Mouse (Mus musculus) liver, embryonic 11.5 days (tissue): ENCODE measurements at regions not wholly inside any gene's neighbourhood (a gene's known extent, or its start where the extent isn't known, plus 50 kb on each side); places are given as distances from the start of the nearest gene placed in this dataset.

Experiments used
- ATAC-seq: fragments of 200-750 bp; cut with Nextera tagmentation; replicated peaks from 2 replicates; pipeline ENCODE4 v1.8.0; 2017; ENCODE audit warnings: moderate number of reproducible peaks, mild to moderate bottlenecking, moderate TSS enrichment, moderate library complexity; ENCODE audit not compliant: low FRiP score
- DNase-seq: peaks from one replicate; pipeline ENCODE4 v3.0.0-alpha.2; 2017; ENCODE audit warnings: low spot score
- H3K27ac ChIP-seq: fragments of 300-500 bp; sonication (generic); 2 replicates; pipeline ENCODE4 v1.5.1; 2014; ENCODE audit warnings: mild to moderate bottlenecking, low read depth, low read length, control low read depth
- H3K27me3 ChIP-seq: fragments of 300-500 bp; sonication (generic); replicated peaks from 2 replicates; pipeline ENCODE4 v1.6.1; 2014; ENCODE audit warnings: low read length, mixed read lengths; ENCODE audit not compliant: control insufficient read depth, insufficient read depth
- H3K36me3 ChIP-seq: fragments of 300-500 bp; sonication (generic); 2 replicates; pipeline ENCODE4 v1.6.1; 2014; ENCODE audit warnings: mild to moderate bottlenecking, low read length, moderate library complexity, mixed read lengths; ENCODE audit not compliant: control insufficient read depth, insufficient read depth
- H3K4me1 ChIP-seq: fragments of 300-500 bp; sonication (generic); replicated peaks from 2 replicates; pipeline ENCODE4 v1.6.1; 2014; ENCODE audit warnings: low read length, mixed read lengths; ENCODE audit not compliant: control insufficient read depth, insufficient read depth
- H3K4me2 ChIP-seq: fragments of 300-500 bp; sonication (generic); 2 replicates; pipeline ENCODE4 v1.6.1; 2014; ENCODE audit warnings: mild to moderate bottlenecking, control low read depth, moderate library complexity
- H3K4me3 ChIP-seq: fragments of 300-500 bp; sonication (generic); 2 replicates; pipeline ENCODE4 v1.5.1; 2014; ENCODE audit warnings: low read depth, low read length, control low read depth
- H3K9ac ChIP-seq: fragments of 300-500 bp; sonication (generic); 2 replicates; pipeline ENCODE4 v1.6.1; 2014; ENCODE audit warnings: low read depth, low read length, control low read depth
- H3K9me3 ChIP-seq: fragments of 300-500 bp; sonication (generic); 2 replicates; pipeline ENCODE4 v1.6.1; 2016; ENCODE audit warnings: low read length, inconsistent platforms, mixed read lengths; ENCODE audit not compliant: control insufficient read depth
- WGBS: fragments of 180-500 bp; shearing (Covaris S2); extraction: QIAGEN DNeasy Blood & Tissue Kit; methylation state at CpG from one replicate; pipeline ENCODE4 v1.1.7; 2014; 5-methylcytosine and 5-hydroxymethylcytosine counted together

DNA sequence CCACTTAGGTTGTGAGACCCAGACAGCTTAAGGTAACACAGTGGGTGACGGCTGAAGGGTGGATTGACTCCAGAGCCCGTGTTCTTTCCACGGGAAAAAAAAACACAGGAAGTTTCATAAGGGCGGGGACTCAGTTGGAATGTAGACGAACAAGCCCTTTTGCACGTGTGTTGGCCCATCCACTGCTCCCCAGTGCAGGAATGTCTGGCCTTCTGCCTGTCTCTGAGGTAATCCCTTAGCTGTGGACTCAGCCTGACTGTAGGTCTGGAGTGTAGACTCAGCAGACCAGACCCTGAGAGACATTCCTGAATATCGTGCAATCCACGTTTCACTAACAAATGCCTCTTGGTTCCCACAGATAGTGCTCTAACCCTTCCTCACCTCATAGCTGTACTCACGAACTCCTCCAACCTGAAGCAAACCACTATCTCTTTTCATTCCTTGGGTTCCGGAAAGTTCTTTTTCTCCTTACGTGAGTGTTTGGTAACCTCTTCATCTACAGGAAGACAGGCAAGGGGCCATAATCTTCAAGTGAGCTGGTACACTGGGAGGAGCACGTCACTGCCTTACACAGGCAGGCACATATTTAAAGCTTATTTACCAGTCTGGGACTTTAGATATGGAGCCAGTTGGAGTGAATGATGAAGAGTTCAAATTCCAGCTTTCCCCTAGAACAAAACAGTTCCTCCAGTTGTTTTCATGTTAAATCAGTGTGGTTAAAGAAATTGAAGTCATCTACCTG lies 205.6 kb upstream of the Bcor start:
- Histone ChIP-seq H3K4me3 (no peak overlapping the region), H3K27me3 (peaks cover 3% of the 10 kb centered on the region; the same call in 1 of the 2 replicates), H3K4me2 (no peak overlapping the region), H3K27ac (no peak overlapping the region), H3K36me3 (no peaks in the 10 kb centered on the region), H3K9ac (no peak overlapping the region), H3K4me1 (no peaks in the 10 kb centered on the region), H3K9me3 (no peaks in the 10 kb centered on the region)
- WGBS, result 70% methylated on average over 12 of the region's 12 CpGs
- DNase-seq, result no peak
- no peak for ATAC-seq

GRCm38 (mm10) chrX:12366801-12367200 lies 206.6 kb upstream of the Bcor start:
- 77% methylated on average over 6 of the region's 6 CpGs for WGBS
- no peak overlapping the region for H3K4me2 ChIP-seq
- no peaks in the 10 kb centered on the region for H3K36me3 ChIP-seq
- DNase-seq, result no peak
- no peak overlapping the region for H3K27ac ChIP-seq
- no peak overlapping the region for H3K4me3 ChIP-seq
- no peaks in the 10 kb centered on the region for H3K4me1 ChIP-seq
- peaks cover 3% of the 10 kb centered on the region; the same call in 1 of the 2 replicates for H3K27me3 ChIP-seq
- no peak overlapping the region for H3K9ac ChIP-seq
- no peaks in the 10 kb centered on the region for H3K9me3 ChIP-seq
- ATAC-seq, result no peak

DNA sequence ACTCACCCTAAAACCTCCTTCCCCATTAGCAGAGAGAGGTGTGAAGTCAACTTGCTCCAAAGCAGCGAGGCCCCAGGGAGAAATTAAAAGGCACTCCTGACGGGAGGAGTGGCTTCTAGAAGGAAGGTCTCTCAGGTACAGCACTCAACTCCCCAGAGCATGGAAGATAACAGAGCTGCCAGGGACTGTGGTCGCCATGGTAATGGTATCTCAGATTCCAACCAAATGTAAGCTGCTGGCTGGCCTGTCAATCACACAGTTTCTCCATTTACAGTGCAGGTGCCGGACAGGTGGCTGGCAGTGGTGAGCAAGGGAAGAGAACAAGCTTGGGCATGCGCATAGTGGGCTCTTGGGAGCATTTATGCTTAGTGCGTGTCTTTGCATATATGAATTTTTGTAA lies 213.5 kb upstream of the Bcor start:
- H3K36me3 ChIP-seq, result no peaks in the 10 kb centered on the region
- H3K27ac ChIP-seq, result no peak overlapping the region
- ATAC-seq (no peak), DNase-seq (no peak)
- H3K27me3 ChIP-seq, result peaks cover 3% of the 10 kb centered on the region; the same call in 1 of the 2 replicates
- H3K9me3 ChIP-seq, result no peaks in the 10 kb centered on the region
- H3K4me2 ChIP-seq, result no peak overlapping the region
- H3K4me3 ChIP-seq, result no peak overlapping the region
- H3K9ac ChIP-seq, result no peak overlapping the region
- WGBS, result 60% methylated on average over 6 of the region's 6 CpGs
- H3K4me1 ChIP-seq, result no peaks in the 10 kb centered on the region

DNA sequence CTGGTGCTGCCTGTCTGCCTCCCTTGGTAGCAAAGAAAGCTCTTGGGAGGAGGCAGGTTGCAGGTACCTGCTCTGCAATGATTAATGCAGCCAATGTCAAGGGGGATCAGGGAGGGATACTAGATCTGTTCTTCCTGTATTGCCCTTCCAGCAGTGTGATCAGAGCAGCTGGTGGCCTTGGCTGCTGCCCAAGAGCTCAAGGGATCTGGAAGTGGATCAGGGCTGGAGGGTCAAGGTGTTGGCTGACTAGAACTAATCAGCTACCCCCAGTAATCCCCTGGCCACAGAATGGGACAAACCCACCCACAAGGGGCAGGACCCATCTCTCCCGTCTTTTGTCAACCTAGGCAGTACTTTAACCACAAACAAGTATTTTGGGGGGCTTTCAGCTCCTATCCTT lies 211.8 kb upstream of the Atp6ap2 start:
- Histone ChIP-seq H3K9me3 (no peaks in the 10 kb centered on the region), H3K4me3 (no peak overlapping the region), H3K27me3 (peaks cover 6% of the 10 kb centered on the region), H3K4me2 (no peak overlapping the region), H3K27ac (no peak overlapping the region; the same call in 1 of the 2 replicates), H3K4me1 (no peaks in the 10 kb centered on the region), H3K36me3 (no peaks in the 10 kb centered on the region), H3K9ac (no peak overlapping the region)
- no peak for DNase-seq
- no peak for ATAC-seq
- 67% methylated on average over 1 of the region's 1 CpGs for WGBS

DNA sequence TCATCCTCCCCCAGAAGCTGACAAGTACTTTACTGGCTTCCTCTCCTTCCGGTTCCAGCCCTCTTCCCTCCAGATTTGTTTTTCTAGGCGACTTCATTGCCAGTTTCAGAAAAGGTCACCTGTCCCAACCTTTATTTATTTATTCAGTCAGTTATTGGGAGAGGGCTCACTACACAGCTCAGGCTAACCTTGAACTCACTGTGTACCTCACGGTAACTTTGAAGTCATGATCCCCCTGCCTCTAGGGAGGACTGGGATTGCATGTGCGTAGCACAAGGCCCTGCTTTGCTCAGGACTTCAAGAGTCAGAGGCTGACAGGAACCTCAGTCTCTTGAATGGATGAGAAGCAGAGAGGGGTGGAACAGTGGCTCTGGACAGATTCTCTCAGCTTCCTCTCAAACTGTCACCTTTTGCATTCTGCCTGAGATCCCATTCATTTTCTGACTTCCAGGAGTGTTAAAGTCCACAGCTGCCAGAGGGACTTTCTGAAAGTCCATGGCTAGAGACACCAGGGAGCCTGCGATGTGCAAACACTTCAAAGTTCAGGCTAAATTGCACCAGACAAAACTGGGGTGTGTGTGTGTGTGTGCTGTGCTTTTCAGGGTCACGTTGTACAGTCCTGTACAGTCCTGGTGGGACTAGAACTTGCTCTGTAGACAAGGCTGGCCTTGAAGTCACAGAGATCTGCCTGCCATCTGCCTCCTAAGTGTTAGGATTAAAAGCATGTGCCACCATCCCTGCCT lies 211.2 kb upstream of the Atp6ap2 start:
- H3K9me3 ChIP-seq, result no peaks in the 10 kb centered on the region
- DNase-seq, result no peak
- WGBS, result 63% methylated on average over 6 of the region's 6 CpGs
- H3K4me2 ChIP-seq, result no peak overlapping the region
- peaks cover 4% of the 10 kb centered on the region for H3K27me3 ChIP-seq
- H3K9ac ChIP-seq, result no peak overlapping the region
- ATAC-seq, result no peak
- no peaks in the 10 kb centered on the region for H3K4me1 ChIP-seq
- no peak overlapping the region for H3K4me3 ChIP-seq
- no peak overlapping the region; the same call in 1 of the 2 replicates for H3K27ac ChIP-seq
- H3K36me3 ChIP-seq, result no peaks in the 10 kb centered on the region

- Histone ChIP-seq H3K4me3 (no peak overlapping the region), H3K9ac (no peak overlapping the region), H3K4me1 (no peaks in the 10 kb centered on the region), H3K36me3 (no peaks in the 10 kb centered on the region), H3K4me2 (no peak overlapping the region), H3K9me3 (no peaks in the 10 kb centered on the region), H3K27ac (no peak overlapping the region), H3K27me3 (peaks cover 3% of the 10 kb centered on the region)
- DNase-seq, result no peak
- ATAC-seq, result no peak
- WGBS, result 74% methylated on average over 7 of the region's 7 CpGs
These were observed 210.2 kb upstream of the Atp6ap2 start for GRCm38 (mm10) chrX:12377441-12377840.

DNA sequence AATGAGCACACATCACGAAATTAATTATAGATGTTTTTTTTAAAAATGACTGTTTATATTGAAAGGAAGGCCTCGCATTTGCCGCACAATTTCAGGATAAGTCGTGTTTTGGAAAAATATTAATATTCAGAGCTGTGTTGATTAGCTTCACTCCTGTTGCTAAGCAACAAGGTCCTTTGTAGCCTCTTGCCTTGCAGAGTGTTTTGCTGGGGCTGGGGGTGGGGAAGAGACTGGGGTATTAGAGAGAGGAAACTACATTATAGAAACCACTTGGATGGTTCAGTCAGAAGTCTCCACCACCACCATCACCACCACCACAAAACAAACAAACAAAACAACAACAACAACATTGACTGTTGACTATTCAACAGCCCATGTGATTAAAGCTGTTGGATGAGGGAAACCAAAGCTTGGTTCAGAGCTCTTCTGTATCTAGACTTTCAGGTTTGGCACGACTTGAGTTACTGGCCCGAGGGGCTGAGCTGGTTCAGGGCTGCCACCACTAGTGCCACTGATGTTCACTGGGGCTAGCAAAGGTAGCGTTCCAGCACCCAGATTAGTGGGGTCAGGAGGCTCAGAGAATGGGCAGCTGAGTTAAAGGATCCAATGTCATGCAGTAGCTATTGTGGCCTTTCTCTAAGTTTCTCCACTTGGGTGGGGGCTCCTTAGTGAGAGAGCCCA lies 195.3 kb upstream of the Atp6ap2 start:
- Histone ChIP-seq H3K4me2 (no peak overlapping the region), H3K27ac (no peak overlapping the region), H3K36me3 (no peaks in the 10 kb centered on the region), H3K9ac (no peak overlapping the region), H3K4me3 (no peak overlapping the region), H3K4me1 (no peaks in the 10 kb centered on the region), H3K27me3 (no peaks in the 10 kb centered on the region; the same call in 1 of the 2 replicates), H3K9me3 (no peaks in the 10 kb centered on the region)
- WGBS, result 78% methylated on average over 7 of the region's 7 CpGs
- ATAC-seq (no peak), DNase-seq (no peak)

- no peak for ATAC-seq
- H3K27me3 ChIP-seq, result no peaks in the 10 kb centered on the region
These were observed 178.3 kb upstream of the Atp6ap2 start for GRCm38 (mm10) chrX:12409319-12409718.

More at GRCm38 (mm10) chrX:12409319-12409718, 178.3 kb upstream of the Atp6ap2 start:
- no peak overlapping the region for H3K27ac ChIP-seq
- no peak overlapping the region for H3K4me3 ChIP-seq
- no peak overlapping the region for H3K4me2 ChIP-seq
- H3K9ac ChIP-seq, result no peak overlapping the region
- H3K9me3 ChIP-seq, result no peaks in the 10 kb centered on the region
- H3K36me3 ChIP-seq, result no peaks in the 10 kb centered on the region
- WGBS, result 70% methylated on average over 3 of the region's 3 CpGs
- DNase-seq, result no peak
- H3K4me1 ChIP-seq, result no peaks in the 10 kb centered on the region
